In genomic region chr2:21048996-21049395, GRCm38 (mm10) we compare ENCODE assay signal across 19 mouse cellular contexts.
DNase-seq lines count a peak whose midpoint lies in the region; ATAC-seq and TF ChIP-seq lines count a peak whose summit lies in the region.
"Had no signal": no experiment of that assay in that cellular context is flagged by ENCODE, and none has a peak within 500 bp of the region (broad histone marks: within the 10 kb centered on the region; RNA-seq: fewer than 3 reads in every experiment).

No protein-coding gene starts in this region.

- no peak overlapping the region for H3K4me2 ChIP-seq in hindbrain, embryonic 12.5 days (replicated peaks)
- no peak overlapping the region for H3K4me2 ChIP-seq in neural tube, embryonic 14.5 days (ENCODE audit: low read depth, low read length)
- H3K4me2 ChIP-seq: hindbrain, embryonic 15.5 days; limb, embryonic 15.5 days; lung, embryonic 14.5 days; stomach, embryonic 15.5 days had no signal

- DNase-seq in layer of hippocampus, adult 2 months (ENCODE audit: low spot score in 2 of 2), result no peak
- DNase-seq in layer of hippocampus, postnatal 36 days, result no peak
- peak; percentile 33 for DNase-seq in mesoderm, embryonic 11.5 days (ENCODE audit: low read depth, low spot score)
- DNase-seq in adrenal gland, postnatal 4 days (ENCODE audit: low spot score in 2 of 2), result no peak
- DNase-seq in urinary bladder, postnatal 4 days (ENCODE audit: low spot score in 2 of 2), result no peak
- DNase-seq: adrenal gland, postnatal 36 days; cerebellum, adult 9-11 months; kidney, adult 8-10 months; kidney, postnatal 36 days; lung, embryonic 14.5 days; right cerebral cortex, postnatal 14 days had no signal

- ATAC-seq in hindbrain, embryonic 12.5 days (ENCODE audit: low FRiP score), result peak; percentile 77
- peak; percentile 65 for ATAC-seq in neural tube, embryonic 14.5 days (ENCODE audit: low read depth)
- ATAC-seq: forebrain, embryonic 16.5 days; Patski had no signal

- no peak overlapping the region for H3K4me3 ChIP-seq in layer of hippocampus, adult 2 months
- no peak overlapping the region for H3K4me3 ChIP-seq in hindbrain, embryonic 12.5 days
- no peak overlapping the region for H3K4me3 ChIP-seq in neural tube, embryonic 14.5 days (ENCODE audit: low read depth, low read length)
- H3K4me3 ChIP-seq: hindbrain, embryonic 15.5 days; limb, embryonic 15.5 days; stomach, embryonic 15.5 days had no signal

- no peak for TF ChIP-seq CTCF in layer of hippocampus, adult 2 months (conservative IDR thresholded peaks at IDR 0.05)

- H3K4me1 ChIP-seq in hindbrain, embryonic 12.5 days, result peaks cover 25% of the 10 kb centered on the region
- H3K4me1 ChIP-seq in neural tube, embryonic 14.5 days (ENCODE audit: control insufficient read depth, insufficient read depth, low read length), result no peaks in the 10 kb centered on the region
- H3K4me1 ChIP-seq: stomach, embryonic 15.5 days had no signal

- peak overlapping the region; percentile 65 for H3K27ac ChIP-seq in layer of hippocampus, adult 2 months
- H3K27ac ChIP-seq in hindbrain, embryonic 12.5 days, result peak overlapping the region; percentile 80
- H3K27ac ChIP-seq in neural tube, embryonic 14.5 days (ENCODE audit: low read depth, low read length), result no peak overlapping the region
- H3K27ac ChIP-seq: hindbrain, embryonic 15.5 days; limb, embryonic 15.5 days; macrophage; stomach, embryonic 15.5 days had no signal

- 33% methylated on average over 5 of the region's 5 CpGs for WGBS in hindbrain, embryonic 12.5 days
- 22% methylated on average over 5 of the region's 5 CpGs for WGBS in neural tube, embryonic 14.5 days

- no peaks in the 10 kb centered on the region for H3K9me3 ChIP-seq in hindbrain, embryonic 12.5 days (replicated peaks)
- no peaks in the 10 kb centered on the region for H3K9me3 ChIP-seq in neural tube, embryonic 14.5 days (ENCODE audit: control insufficient read depth, low read length)
- H3K9me3 ChIP-seq: hindbrain, embryonic 15.5 days; limb, embryonic 15.5 days; stomach, embryonic 15.5 days had no signal

- no peaks in the 10 kb centered on the region for H3K36me3 ChIP-seq in hindbrain, embryonic 12.5 days
- H3K36me3 ChIP-seq in neural tube, embryonic 14.5 days (ENCODE audit: control insufficient read depth, insufficient read depth, low read length), result no peaks in the 10 kb centered on the region
- H3K36me3 ChIP-seq: hindbrain, embryonic 15.5 days; limb, embryonic 15.5 days; stomach, embryonic 15.5 days had no signal

- no peak overlapping the region for H3K9ac ChIP-seq in hindbrain, embryonic 12.5 days
- H3K9ac ChIP-seq in neural tube, embryonic 14.5 days (replicated peaks; ENCODE audit: low read depth, low read length), result no peak overlapping the region
- H3K9ac ChIP-seq: hindbrain, embryonic 15.5 days; limb, embryonic 15.5 days; lung, embryonic 14.5 days; stomach, embryonic 15.5 days had no signal

- no peaks in the 10 kb centered on the region for H3K27me3 ChIP-seq in hindbrain, embryonic 12.5 days
- no peaks in the 10 kb centered on the region for H3K27me3 ChIP-seq in neural tube, embryonic 14.5 days (ENCODE audit: control insufficient read depth, insufficient read depth, low read length)
- H3K27me3 ChIP-seq: hindbrain, embryonic 15.5 days; limb, embryonic 15.5 days; Patski; stomach, embryonic 15.5 days had no signal
